8 mouse cellular contexts compared by ENCODE assay signal in the genomic region with DNA sequence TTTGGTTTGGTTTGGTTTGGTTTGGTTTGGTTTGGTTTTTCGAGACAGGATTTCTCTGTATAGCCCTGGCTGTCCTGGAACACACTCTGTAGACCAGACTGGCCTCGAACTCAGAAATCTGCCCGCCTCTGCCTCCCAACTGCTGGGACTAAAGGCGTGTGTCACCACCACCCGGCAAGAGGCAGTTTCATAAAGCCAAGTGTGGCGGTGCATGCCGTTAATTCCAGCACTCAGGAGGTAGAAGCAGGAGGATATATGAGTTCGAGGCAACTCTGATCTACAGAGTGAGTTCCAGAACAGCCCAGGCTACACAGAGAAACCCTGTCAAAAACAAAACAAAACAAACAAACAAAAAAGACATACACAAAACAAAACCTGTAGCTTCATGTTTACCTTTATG. TPM values are rescaled to one million over a fixed set of nuclear protein-coding genes. Genes with fewer than 3 reads are reported as not detected.
A peak's percentile ranks its signal among the peaks of the same experiment; 100 is the strongest.
DNase-seq lines count a peak whose midpoint lies in the region; ATAC-seq and TF ChIP-seq lines count a peak whose summit lies in the region.
"Not testable (repeated sequence)": the region's sequence is repeated elsewhere in the genome, so short reads cannot be mapped to it uniquely, and the experiment has no call there.

No protein-coding gene starts in this region.

- not testable (repeated sequence) for TF ChIP-seq EP300 in liver, embryonic 14.5 days (IDR thresholded peaks at IDR 0.05; ENCODE audit: low read depth)

- peak overlapping the region; percentile 37 for H3K4me3 ChIP-seq in C2C12 (ENCODE audit: insufficient read depth, poor library complexity, severe bottlenecking)
- peak overlapping the region; percentile 66; the same call in 1 of the 2 replicates for H3K4me3 ChIP-seq in forebrain, embryonic 10.5 days
- H3K4me3 ChIP-seq in heart, embryonic 11.5 days (ENCODE audit: low read depth, low read length); liver, embryonic 14.5 days (ENCODE audit: insufficient read depth in 1 of 2, low read depth in 2 of 2, low read length in 2 of 2): not testable (repeated sequence)
- 0 out of 2 replicates have a peak overlapping the region, but pooled peaks have one; percentile 70 for H3K4me3 ChIP-seq in hindbrain, embryonic 15.5 days
- peak overlapping the region; percentile 44; the same call in 1 of the 2 replicates for H3K4me3 ChIP-seq in kidney, postnatal 0 days (replicated peaks; ENCODE audit: low read depth, low read length)
- H3K4me3 ChIP-seq in midbrain, embryonic 13.5 days (replicated peaks): peak overlapping the region; percentile 61; the same call in 1 of the 2 replicates
- H3K4me3 ChIP-seq in stomach, embryonic 14.5 days (ENCODE audit: low read depth, low read length): peak overlapping the region; percentile 61; the same call in 1 of the 2 replicates

- H3K79me2 ChIP-seq in C2C12 (ENCODE audit: control insufficient read depth, insufficient read depth): peaks cover 57% of the 10 kb centered on the region

- not testable (repeated sequence) for ATAC-seq in heart, embryonic 11.5 days (replicated peaks; ENCODE audit: insufficient number of reproducible peaks, low FRiP score, low TSS enrichment); hindbrain, embryonic 15.5 days (ENCODE audit: low FRiP score, low read depth); kidney, postnatal 0 days (replicated peaks; ENCODE audit: low FRiP score, low read depth); liver, embryonic 14.5 days (ENCODE audit: insufficient read depth); midbrain, embryonic 13.5 days; stomach, embryonic 14.5 days (ENCODE audit: insufficient number of reproducible peaks, insufficient read depth, low FRiP score, low read depth)

- peaks cover 29% of the 10 kb centered on the region for H3K79me3 ChIP-seq in C2C12 (ENCODE audit: low read depth)

- H3K36me3 ChIP-seq in C2C12 (ENCODE audit: control insufficient read depth, insufficient read depth): peaks cover 21% of the 10 kb centered on the region
- peaks cover 21% of the 10 kb centered on the region for H3K36me3 ChIP-seq in forebrain, embryonic 10.5 days (replicated peaks)
- H3K36me3 ChIP-seq in heart, embryonic 11.5 days (ENCODE audit: control insufficient read depth, insufficient read depth, low read length); hindbrain, embryonic 15.5 days; kidney, postnatal 0 days (ENCODE audit: insufficient read depth, low read length); liver, embryonic 14.5 days (replicated peaks; ENCODE audit: control insufficient read depth, insufficient read depth, low read depth); midbrain, embryonic 13.5 days; stomach, embryonic 14.5 days (ENCODE audit: control insufficient read depth, insufficient read depth, low read length): not testable (repeated sequence)

- not testable (repeated sequence) for H3K9ac ChIP-seq in heart, embryonic 11.5 days (ENCODE audit: low read depth, low read length); hindbrain, embryonic 15.5 days; kidney, postnatal 0 days (ENCODE audit: low read depth, low read length); liver, embryonic 14.5 days (replicated peaks); midbrain, embryonic 13.5 days (replicated peaks); stomach, embryonic 14.5 days (replicated peaks; ENCODE audit: low read depth, low read length)

- WGBS in forebrain, embryonic 10.5 days: 91% methylated on average over 8 of the region's 8 CpGs
- 90% methylated on average over 8 of the region's 8 CpGs for WGBS in heart, embryonic 11.5 days (ENCODE audit: insufficient replicate concordance)
- WGBS in hindbrain, embryonic 15.5 days: 90% methylated on average over 8 of the region's 8 CpGs
- 89% methylated on average over 8 of the region's 8 CpGs for WGBS in kidney, postnatal 0 days
- WGBS in liver, embryonic 14.5 days (ENCODE audit: insufficient replicate concordance): 65% methylated on average over 8 of the region's 8 CpGs
- 91% methylated on average over 8 of the region's 8 CpGs for WGBS in midbrain, embryonic 13.5 days
- WGBS in stomach, embryonic 14.5 days: 91% methylated on average over 8 of the region's 8 CpGs

- not testable (repeated sequence) for H3K27me3 ChIP-seq in C2C12 (ENCODE audit: control insufficient read depth, insufficient read depth, insufficient read length); forebrain, embryonic 10.5 days (ENCODE audit: poor library complexity, severe bottlenecking); heart, embryonic 11.5 days (ENCODE audit: control insufficient read depth, insufficient read depth, low read length); hindbrain, embryonic 15.5 days; kidney, postnatal 0 days (ENCODE audit: insufficient read depth, low read length); liver, embryonic 14.5 days (ENCODE audit: control insufficient read depth, insufficient read depth, low read length); midbrain, embryonic 13.5 days; stomach, embryonic 14.5 days (ENCODE audit: control insufficient read depth, insufficient read depth, low read length)

- H3K4me1 ChIP-seq in forebrain, embryonic 10.5 days: peaks cover 22% of the 10 kb centered on the region
- H3K4me1 ChIP-seq in heart, embryonic 11.5 days (ENCODE audit: control insufficient read depth, insufficient read depth, low read length); hindbrain, embryonic 15.5 days (replicated peaks); kidney, postnatal 0 days (replicated peaks; ENCODE audit: insufficient read depth, low read length); midbrain, embryonic 13.5 days (replicated peaks); stomach, embryonic 14.5 days (ENCODE audit: control insufficient read depth, insufficient read depth, low read length): not testable (repeated sequence)
- peaks cover 0 to 11% of the 10 kb centered on the region in 2 experiments; a peak in 2 of 4 replicates for H3K4me1 ChIP-seq in liver, embryonic 14.5 days (replicated peaks; ENCODE audit: control insufficient read depth in 2 of 2, insufficient read depth in 2 of 2, low read length in 1 of 2)

- H3K27ac ChIP-seq in forebrain, embryonic 10.5 days: peak overlapping the region; percentile 97
- H3K27ac ChIP-seq in heart, embryonic 11.5 days (ENCODE audit: low read depth, low read length); hindbrain, embryonic 15.5 days (replicated peaks); kidney, postnatal 0 days; liver, embryonic 14.5 days; midbrain, embryonic 13.5 days; stomach, embryonic 14.5 days (ENCODE audit: low read length): not testable (repeated sequence)

- DNase-seq in forebrain, embryonic 10.5 days (ENCODE audit: extremely low spot score, low spot score); kidney, postnatal 0 days (ENCODE audit: low spot score); liver, embryonic 14.5 days (ENCODE audit: low read depth in 3 of 3, low spot score in 3 of 3): not testable (repeated sequence)

- H3ac ChIP-seq in C2C12 (ENCODE audit: control insufficient read depth, insufficient read length, low read depth): not testable (repeated sequence)

- H3K9me3 ChIP-seq in forebrain, embryonic 10.5 days; heart, embryonic 11.5 days (replicated peaks; ENCODE audit: control insufficient read depth, low read length); hindbrain, embryonic 15.5 days; kidney, postnatal 0 days (replicated peaks; ENCODE audit: low read length); liver, embryonic 14.5 days (ENCODE audit: control insufficient read depth, low read length); midbrain, embryonic 13.5 days; stomach, embryonic 14.5 days (ENCODE audit: control insufficient read depth, low read depth, low read length): not testable (repeated sequence)

- TF ChIP-seq CTCF in C2C12 (IDR thresholded peaks at IDR 0.05; ENCODE audit: control insufficient read depth, insufficient read depth, insufficient read length); kidney, postnatal 0 days (IDR thresholded peaks at IDR 0.05; ENCODE audit: low read depth); liver, embryonic 14.5 days (IDR thresholded peaks at IDR 0.05; ENCODE audit: low read depth): not testable (repeated sequence)

- H3K4me2 ChIP-seq in heart, embryonic 11.5 days: peak overlapping the region; percentile 81
- peak overlapping the region; percentile 78 for H3K4me2 ChIP-seq in hindbrain, embryonic 15.5 days
- peak overlapping the region; percentile 56; the same call in 1 of the 2 replicates for H3K4me2 ChIP-seq in kidney, postnatal 0 days (ENCODE audit: low read length)
- H3K4me2 ChIP-seq in liver, embryonic 14.5 days (ENCODE audit: low read depth): peak overlapping the region; percentile 78
- H3K4me2 ChIP-seq in midbrain, embryonic 13.5 days (replicated peaks): peak overlapping the region; percentile 69
- peak overlapping the region; percentile 72 for H3K4me2 ChIP-seq in stomach, embryonic 14.5 days (replicated peaks; ENCODE audit: low read depth, low read length)

RNA-seq across cellular contexts. Expression of a gene that starts 1.0 kb away (rescaled TPM):
- polyA plus RNA-seq in C2C12 (2012; fragmentation: generic; extraction: Trizol): 3.4 TPM
- 1.4 and 1.8 TPM in 2 replicates for polyA plus RNA-seq in forebrain, embryonic 10.5 days (2016; fragmentation: Nextera tagmentation; extraction: Ambion mirVana)
- 3.5 and 3.7 TPM in 2 replicates for polyA plus RNA-seq in heart, embryonic 11.5 days (2014; fragmentation: Nextera tagmentation; extraction: Ambion mirVana)
- polyA plus RNA-seq in hindbrain, embryonic 15.5 days (2015; fragmentation: Nextera tagmentation; extraction: Ambion mirVana): 1.7 and 1.8 TPM in 2 replicates
- polyA plus RNA-seq in kidney, postnatal 0 days (2015; fragmentation: Nextera tagmentation; extraction: Ambion mirVana): 4.9 and 5.8 TPM in 2 replicates
- polyA plus RNA-seq in liver, embryonic 14.5 days (2012; rRNA removed): 2.1 and 2.4 TPM in 2 replicates
- 1.7 and 1.9 TPM in 2 replicates for polyA plus RNA-seq in liver, embryonic 14.5 days (2014; fragmentation: Nextera tagmentation; extraction: Ambion mirVana)
- polyA plus RNA-seq in midbrain, embryonic 13.5 days (2015; fragmentation: Nextera tagmentation; extraction: Ambion mirVana): 0.89 and 0.98 TPM in 2 replicates
- 6.4 and 8.3 TPM in 2 replicates for polyA plus RNA-seq in stomach, embryonic 14.5 days (2014; fragmentation: Nextera tagmentation; extraction: Ambion mirVana)

RNA-seq across cellular contexts. Expression of a gene that starts 57.4 kb away (rescaled TPM):
- 1.3 TPM for polyA plus RNA-seq in C2C12 (2012; fragmentation: generic; extraction: Trizol)
- 1.1 and 1.3 TPM in 2 replicates for polyA plus RNA-seq in forebrain, embryonic 10.5 days (2016; fragmentation: Nextera tagmentation; extraction: Ambion mirVana)
- polyA plus RNA-seq in heart, embryonic 11.5 days (2014; fragmentation: Nextera tagmentation; extraction: Ambion mirVana): 0.99 and 1.2 TPM in 2 replicates
- polyA plus RNA-seq in hindbrain, embryonic 15.5 days (2015; fragmentation: Nextera tagmentation; extraction: Ambion mirVana): 1.3 and 1.4 TPM in 2 replicates
- 2.0 and 2.2 TPM in 2 replicates for polyA plus RNA-seq in kidney, postnatal 0 days (2015; fragmentation: Nextera tagmentation; extraction: Ambion mirVana)
- 0.62 and 0.83 TPM in 2 replicates for polyA plus RNA-seq in liver, embryonic 14.5 days (2012; rRNA removed)
- 0.33 and 0.45 TPM in 2 replicates for polyA plus RNA-seq in liver, embryonic 14.5 days (2014; fragmentation: Nextera tagmentation; extraction: Ambion mirVana)
- 1.1 and 1.5 TPM in 2 replicates for polyA plus RNA-seq in midbrain, embryonic 13.5 days (2015; fragmentation: Nextera tagmentation; extraction: Ambion mirVana)
- 0.52 and 0.77 TPM in 2 replicates for polyA plus RNA-seq in stomach, embryonic 14.5 days (2014; fragmentation: Nextera tagmentation; extraction: Ambion mirVana)
